Mouse (Mus musculus) thymus, adult 2 months (tissue): ENCODE measurements around the gene Greb1.

Experiments used
- CTCF ChIP-seq: fragments of 200-500 bp; IDR thresholded peaks from 2 replicates; pipeline ENCODE4 v1.5.1; 2012; ENCODE audit warnings: mild to moderate bottlenecking, control low read depth, low read length, moderate library complexity, borderline replicate concordance; ENCODE audit not compliant: control insufficient read depth, poor library complexity, insufficient read depth; ENCODE audit errors: extremely low read depth
- POLR2A ChIP-seq: fragments of 200-500 bp; IDR thresholded peaks from 2 replicates; pipeline ENCODE4 v1.6.1; 2012; ENCODE audit warnings: mild to moderate bottlenecking, low read length, control low read depth, moderate library complexity; ENCODE audit not compliant: control insufficient read depth, poor library complexity, insufficient read depth; ENCODE audit errors: extremely low read depth

DNA sequence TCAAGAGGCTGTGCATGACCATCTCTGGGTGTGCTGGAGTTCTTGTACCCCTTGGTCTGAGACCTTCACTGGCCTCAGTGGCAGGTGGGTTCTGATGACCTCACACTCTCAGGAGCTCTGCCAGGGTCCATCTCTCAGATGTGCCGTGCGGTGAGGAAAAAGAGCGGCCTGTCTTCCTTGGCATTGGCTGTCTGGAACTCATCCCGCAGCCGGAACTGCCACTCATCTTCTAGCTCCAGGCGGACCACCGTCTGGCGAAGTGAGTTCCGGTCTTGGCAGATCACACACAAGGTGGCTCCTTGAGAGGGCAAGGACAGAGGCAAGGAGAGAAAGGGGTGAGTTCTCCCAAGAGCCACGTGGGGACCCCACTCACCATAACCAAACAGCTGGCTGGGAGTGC, 128.4 kb downstream of the Greb1 start:
- no peak for TF ChIP-seq POLR2A
- TF ChIP-seq CTCF: no peak
